Mouse (Mus musculus) 3T3-L1 (cell line): ENCODE results near the gene Fkbp5.
A peak's percentile ranks its signal among the peaks of the same experiment; 100 is the strongest.

ENCODE experiments used
- DNase-seq: peaks from one replicate; pipeline ENCODE4 v3.0.0-alpha.2; 2015; ENCODE audit warnings: low read depth, low spot score

The Fkbp5 gene

GRCm38 (mm10) chr17:28463701-28464443 lies 53.5 kb downstream of the Fkbp5 start:
- peak; percentile 90 for DNase-seq

DNA sequence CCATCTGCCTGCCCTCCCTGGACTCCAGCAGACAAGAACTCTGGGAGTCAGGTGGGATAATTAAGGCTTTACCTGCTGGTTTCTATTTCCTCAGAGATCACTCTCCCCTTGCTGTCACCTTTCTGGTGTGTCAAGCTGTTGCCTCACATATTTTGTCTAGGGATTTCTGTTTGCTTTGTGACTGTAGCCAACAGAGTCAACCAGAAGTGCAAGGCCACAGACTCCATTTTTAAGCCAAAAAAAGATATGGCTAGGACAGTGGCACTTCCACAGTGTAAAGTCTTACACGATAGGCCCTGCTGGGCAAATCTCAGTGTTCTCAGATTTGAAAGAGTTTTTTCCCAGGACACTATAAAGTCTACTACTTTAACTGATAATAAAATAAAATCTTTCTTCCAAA lies 56.9 kb downstream of the Fkbp5 start:
- no peak for DNase-seq

GRCm38 (mm10) chr17:28455098-28455497 lies 62.2 kb downstream of the Fkbp5 start:
- DNase-seq, result peak; percentile 77

DNA sequence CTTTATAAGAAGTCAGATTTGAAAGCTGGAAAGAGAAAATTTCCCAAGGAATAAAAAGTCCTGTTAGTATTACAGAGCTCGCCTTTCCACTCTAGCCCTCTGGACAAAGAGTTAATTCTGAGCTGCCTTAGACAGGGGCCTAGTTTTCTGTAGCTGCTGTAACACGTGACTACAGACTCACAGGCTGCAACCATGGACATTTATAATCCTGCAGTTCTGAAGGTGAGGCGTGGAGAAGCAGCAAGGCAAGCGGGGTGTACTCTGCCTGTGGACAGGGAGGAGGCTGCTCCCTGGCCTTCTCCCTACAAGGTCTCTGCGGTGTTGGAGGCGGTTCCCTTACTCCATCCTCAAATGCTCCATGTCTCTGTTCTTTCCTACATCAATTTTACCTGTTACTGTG lies 64.4 kb downstream of the Fkbp5 start:
- no peak for DNase-seq

DNA sequence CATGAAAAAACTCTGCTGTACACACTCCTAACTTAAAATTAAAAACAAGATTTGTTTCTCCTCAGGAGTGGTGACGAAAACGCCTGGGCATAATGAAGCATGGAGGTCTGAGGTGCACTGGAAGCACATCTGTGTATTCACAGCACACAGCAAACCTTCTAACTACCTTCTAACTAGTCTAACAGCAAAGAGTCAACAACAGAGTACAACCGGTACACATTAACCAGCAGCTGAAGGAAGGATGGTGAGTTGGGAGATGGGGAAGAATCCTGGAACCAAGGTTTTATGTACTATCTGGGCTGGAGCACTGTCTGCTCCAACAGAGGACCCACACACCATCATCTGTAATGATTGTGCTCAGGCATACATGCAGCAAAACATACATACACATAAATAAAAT lies 65.4 kb downstream of the Fkbp5 start:
- no peak for DNase-seq

DNA sequence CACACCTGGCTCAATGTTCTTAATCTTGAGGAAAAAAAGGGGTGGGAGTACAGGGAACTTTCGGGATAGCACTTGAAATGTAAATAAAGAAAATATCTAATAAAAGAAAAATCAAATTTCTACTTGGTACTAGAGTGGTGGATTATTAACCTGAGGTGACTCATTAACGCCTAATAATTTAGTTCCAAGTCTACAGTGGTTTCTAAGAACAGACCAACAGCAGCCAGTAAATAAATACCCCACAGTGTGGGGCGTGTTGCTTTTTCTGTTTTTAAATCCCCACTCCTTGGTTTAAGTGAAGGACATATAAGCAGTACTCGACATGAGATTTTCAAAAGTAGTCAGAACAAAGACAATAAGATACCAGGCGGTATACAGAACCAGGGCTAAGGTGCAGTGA lies 65.8 kb downstream of the Fkbp5 start:
- DNase-seq, result no peak

DNA sequence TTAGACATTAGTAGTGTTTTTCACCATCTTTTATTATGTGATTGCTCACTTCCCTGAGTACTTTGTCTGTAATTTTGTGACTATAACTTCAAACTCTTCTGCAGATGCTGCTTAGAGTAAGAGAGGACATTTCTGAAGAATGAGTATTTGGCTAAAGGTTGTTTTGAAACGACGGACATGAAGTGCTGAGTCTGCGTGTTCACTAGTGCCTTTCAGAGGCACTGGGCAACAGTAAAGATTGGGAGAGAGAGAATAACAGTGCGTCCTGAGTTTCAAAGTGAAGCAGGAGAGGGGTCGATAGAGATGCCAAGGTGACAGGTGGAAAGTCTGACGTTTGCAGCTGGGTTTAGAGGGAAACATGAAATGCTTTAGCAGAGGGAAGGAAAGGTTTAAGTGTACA lies 69.1 kb downstream of the Fkbp5 start:
- no peak for DNase-seq

DNA sequence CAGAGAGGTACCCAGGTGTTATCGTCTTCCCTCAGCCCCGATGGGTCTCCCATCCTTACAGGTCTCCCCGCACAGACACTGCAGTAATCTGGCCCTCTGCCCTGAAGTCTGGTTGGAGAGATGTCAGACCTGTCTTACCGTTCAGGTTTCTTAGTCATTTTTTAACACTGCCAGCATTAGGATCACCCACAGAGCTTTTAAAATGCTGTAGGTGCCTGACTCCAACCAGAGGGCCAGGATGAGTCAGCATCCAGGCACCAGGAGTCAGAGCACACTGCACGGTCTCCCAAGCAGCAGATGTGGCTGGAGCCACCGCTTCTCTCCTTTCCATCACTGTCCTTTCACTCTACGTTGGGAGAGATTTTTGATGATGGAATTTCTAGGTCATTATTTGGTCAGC lies 69.5 kb downstream of the Fkbp5 start:
- DNase-seq, result peak; percentile 83

DNA sequence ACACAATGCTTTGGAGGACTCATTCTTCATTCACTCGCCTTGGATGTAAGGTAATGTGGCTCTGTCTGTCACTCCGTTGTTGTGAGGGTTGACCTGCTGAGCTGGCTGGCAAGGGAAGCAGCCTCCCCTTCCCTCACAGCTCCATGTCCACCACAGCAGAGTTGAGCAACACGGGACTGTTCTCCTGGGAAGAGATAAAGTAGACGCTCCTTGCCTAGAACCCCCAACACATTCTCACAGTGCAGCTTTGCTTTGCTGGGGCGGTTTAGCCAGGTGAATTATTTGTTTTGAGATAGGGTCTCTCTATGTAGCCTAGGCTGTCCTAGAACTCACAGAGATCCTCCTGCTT lies 70.5 kb downstream of the Fkbp5 start:
- DNase-seq, result no peak

- no peak for DNase-seq
Observed at GRCm38 (mm10) chr17:28445886-28446819, 71.2 kb downstream of the Fkbp5 start.

GRCm38 (mm10) chr17:28442661-28443060 lies 74.7 kb downstream of the Fkbp5 start:
- no peak for DNase-seq

DNA sequence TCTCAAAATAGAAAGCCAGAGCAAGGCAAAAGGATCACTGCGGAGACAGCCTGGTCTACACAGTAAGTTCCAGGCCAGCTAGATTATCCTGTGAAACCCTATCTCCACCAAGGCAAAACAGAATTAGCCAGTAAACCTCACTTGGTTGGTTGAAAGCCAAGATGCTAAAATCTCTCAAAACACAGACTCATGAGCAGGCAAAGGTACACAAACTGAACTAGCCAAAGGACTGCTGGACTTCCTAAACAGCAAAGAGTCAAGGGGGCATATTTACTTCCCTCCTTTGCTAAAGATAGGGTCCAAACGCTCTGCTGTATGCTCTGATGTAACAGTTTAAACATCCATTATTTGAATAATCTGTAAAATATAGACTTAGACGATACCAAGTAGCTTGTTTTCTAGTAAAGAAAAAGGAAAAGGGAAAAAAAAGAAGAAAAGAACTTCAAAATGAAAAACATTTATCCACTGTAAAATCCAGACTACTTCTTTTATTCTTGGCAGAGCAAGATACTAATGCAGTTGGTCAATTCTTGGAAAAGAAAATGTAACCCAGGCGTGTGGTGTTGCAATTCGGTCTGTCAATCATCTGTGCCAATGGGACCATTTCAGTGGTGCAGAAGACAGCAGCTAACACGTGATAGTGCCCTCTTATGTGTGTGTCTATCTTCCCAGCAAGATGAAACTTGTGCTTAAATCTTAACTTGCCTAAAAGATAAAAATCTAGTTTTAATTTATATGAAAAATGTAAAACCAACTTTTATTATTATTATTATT lies 78.8 kb downstream of the Fkbp5 start:
- no peak for DNase-seq

GRCm38 (mm10) chr17:28437938-28438337 lies 79.4 kb downstream of the Fkbp5 start:
- no peak for DNase-seq

DNA sequence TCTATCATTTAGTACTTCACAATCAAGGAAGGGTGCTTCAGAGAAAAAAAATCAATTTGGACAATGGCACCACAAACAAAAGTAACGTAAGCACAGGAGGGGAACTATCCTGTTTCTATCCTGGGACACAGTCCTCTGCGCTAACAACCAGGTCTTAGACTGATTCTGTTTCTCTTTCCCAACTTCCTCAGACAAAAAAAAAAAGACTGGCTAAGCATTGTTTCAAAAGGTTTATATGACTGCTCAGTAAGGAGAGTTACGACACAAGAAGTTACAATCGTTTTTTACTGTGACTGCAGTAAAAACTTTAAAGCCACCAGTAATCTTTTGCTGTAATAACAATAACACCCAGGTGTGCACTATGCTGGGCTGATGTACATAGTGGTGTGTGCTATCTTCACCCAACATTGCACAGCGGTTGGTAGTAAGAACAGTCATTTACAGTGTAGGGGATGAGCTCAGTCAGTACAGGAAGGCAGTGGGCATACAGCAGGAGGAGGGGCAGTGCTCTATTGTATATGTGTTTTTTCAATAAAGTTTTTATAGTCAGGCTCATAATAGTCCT lies 82.3 kb downstream of the Fkbp5 start:
- DNase-seq, result no peak

DNA sequence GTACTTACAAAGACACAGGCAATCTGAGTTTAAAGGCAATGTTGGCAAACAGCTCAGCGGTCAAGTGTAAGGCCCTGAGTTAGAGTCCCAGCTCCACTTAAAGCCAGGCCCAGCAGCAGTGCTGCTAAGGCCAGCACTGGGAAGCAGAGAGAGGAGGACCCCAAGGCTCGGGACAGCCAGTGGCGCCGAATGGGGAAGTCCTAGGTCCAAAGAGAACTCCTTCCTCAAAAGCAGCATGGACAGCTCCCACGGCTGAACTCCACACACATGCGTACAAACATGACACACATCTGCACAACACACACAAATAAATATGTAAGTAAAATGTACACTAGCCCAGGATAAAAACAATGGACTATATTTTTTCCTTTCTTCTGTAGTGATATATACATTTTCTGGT lies 84.3 kb downstream of the Fkbp5 start:
- DNase-seq, result no peak

GRCm38 (mm10) chr17:28431931-28432335 lies 85.4 kb downstream of the Fkbp5 start:
- DNase-seq, result no peak

- DNase-seq, result no peak
Observed at GRCm38 (mm10) chr17:28431038-28431437, 86.3 kb downstream of the Fkbp5 start.

DNA sequence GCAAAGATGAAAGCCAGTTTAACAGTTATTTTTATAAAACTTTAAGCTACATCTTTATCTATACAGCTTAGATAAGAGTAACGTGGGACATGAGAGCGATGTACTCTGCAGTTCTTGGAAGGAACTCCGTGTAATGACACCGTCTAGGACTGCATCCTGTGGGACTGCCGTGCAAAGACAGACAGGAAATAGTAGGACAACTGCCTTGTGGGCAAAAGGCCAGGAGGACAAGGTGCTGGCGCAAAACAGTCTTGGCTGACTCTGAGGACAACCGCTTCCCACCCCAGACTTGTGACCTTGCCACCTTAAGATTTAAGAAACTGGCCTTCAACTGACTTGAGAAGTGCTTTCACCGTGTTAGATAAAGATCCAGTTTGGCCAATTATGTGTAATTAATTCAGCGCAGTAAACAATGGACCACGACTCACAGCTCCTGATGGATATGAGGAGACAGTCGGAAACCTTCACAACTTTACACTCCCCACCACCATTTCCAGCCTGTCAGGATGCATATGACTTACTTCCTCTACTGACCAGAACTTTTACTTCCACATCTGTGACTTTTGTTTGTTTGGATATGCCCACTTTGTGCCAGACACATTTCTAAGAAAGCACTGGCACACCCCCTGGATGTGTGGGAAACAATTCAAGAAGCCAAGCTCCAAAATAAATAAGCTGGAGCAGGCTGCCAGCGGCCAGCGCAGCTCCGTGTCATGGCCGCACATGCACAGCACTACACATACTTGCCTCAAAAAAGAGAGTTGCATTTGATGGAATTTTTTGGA lies 88.7 kb downstream of the Fkbp5 start:
- DNase-seq, result no peak

GRCm38 (mm10) chr17:28427666-28428065 lies 89.7 kb downstream of the Fkbp5 start:
- DNase-seq, result no peak

DNA sequence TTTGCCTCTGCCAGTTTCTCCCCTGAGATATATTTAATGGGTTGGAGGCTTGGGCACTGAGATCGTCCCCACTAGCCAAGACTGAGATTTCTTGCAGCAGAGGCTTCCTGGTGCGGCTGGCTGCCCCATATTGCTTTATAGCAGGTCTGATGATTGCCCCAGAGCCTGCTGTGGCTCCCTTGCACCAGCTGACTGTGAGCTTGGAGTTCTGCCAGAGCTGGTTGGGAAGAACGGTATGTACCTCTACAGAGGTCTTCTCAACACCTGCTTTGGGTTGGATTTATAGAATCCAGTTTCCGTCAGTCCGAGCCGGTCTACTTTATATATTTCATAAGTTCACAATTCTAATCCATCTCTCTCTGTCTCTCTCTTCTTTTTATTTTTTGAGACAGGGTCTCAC lies 93.0 kb downstream of the Fkbp5 start:
- no peak for DNase-seq

DNA sequence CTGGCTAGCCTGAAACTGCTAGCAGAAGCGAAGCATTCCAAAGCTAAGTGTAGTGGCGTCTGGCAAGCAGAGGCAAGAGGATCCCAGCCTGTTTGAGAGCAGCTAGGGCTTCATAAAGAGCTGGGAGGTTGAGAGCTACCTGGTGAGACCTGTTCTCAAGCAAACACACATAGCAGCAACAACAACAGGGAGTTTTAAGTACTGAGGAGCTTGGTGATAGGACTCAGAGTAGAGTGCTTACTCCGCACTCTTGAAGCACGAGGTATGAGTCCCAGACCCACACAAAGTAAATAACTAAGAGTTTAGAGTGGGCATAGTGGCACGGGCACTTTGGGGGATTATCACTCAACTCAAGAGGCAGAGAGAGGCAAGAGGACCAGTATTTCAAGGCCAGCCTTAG lies 96.3 kb downstream of the Fkbp5 start:
- DNase-seq, result no peak
